Mouse (Mus musculus) ES-E14 (cell line): ENCODE data around the gene Adh7. TPM values are rescaled to one million over a fixed set of nuclear protein-coding genes. Genes with fewer than 3 reads are reported as not detected.

ENCODE experiments used
- DNase-seq: peaks from one replicate; pipeline ENCODE4 v3.0.0-alpha.2; 2013; ENCODE audit warnings: low read depth, low spot score
- H3K27ac ChIP-seq: 2 replicates; pipeline ENCODE4 v1.5.1; 2012; ENCODE audit warnings: low read depth, mild to moderate bottlenecking, low read length, moderate library complexity, mixed read lengths; ENCODE audit not compliant: poor library complexity, insufficient read depth, severe bottlenecking
- H3K36me3 ChIP-seq: 2 replicates; pipeline ENCODE4 v1.6.1; 2012; ENCODE audit warnings: mild to moderate bottlenecking, low read length, moderate library complexity, mixed read lengths; ENCODE audit not compliant: control insufficient read depth, poor library complexity, insufficient read depth, severe bottlenecking
- H3K4me1 ChIP-seq, 2 experiments: fragments of 150-350 bp in 1 of 2; sonication (generic) in 1 of 2; 2 replicates each; pipeline ENCODE4 v1.6.1; 2012; ENCODE audit warnings: low read length in 2 of 2, mild to moderate bottlenecking in 1 of 2, mixed read lengths in 1 of 2; ENCODE audit not compliant: control insufficient read depth in 2 of 2, insufficient read depth in 2 of 2, poor library complexity in 1 of 2
- H3K4me3 ChIP-seq, 2 experiments: fragments of 150-350 bp in 1 of 2; sonication (generic) in 1 of 2; 2 replicates each; pipeline ENCODE4 v1.5.1; 2012; ENCODE audit warnings: low read length in 2 of 2, low read depth in 1 of 2, mild to moderate bottlenecking in 1 of 2, mixed read lengths in 1 of 2; ENCODE audit not compliant: insufficient read depth in 1 of 2, poor library complexity in 1 of 2, severe bottlenecking in 1 of 2
- H3K9ac ChIP-seq: 2 replicates; pipeline ENCODE4 v1.6.1; 2012; ENCODE audit warnings: low read depth, mild to moderate bottlenecking, low read length, mixed read lengths; ENCODE audit not compliant: poor library complexity, insufficient read depth, severe bottlenecking
- H3K9me3 ChIP-seq: fragments of 150-350 bp; sonication (generic); 2 replicates; pipeline ENCODE4 v1.6.1; 2012; ENCODE audit warnings: low read depth, mild to moderate bottlenecking, low read length; ENCODE audit not compliant: control insufficient read depth, insufficient read depth
- CHD2 ChIP-seq: IDR thresholded peaks from 2 replicates; pipeline ENCODE4 v1.6.1; 2014; ENCODE audit warnings: mild to moderate bottlenecking, low read depth, low read length, inconsistent platforms
- HCFC1 ChIP-seq: IDR thresholded peaks from 2 replicates; pipeline ENCODE4 v1.6.1; 2012; ENCODE audit warnings: low read length, inconsistent platforms, borderline replicate concordance; ENCODE audit not compliant: insufficient read depth
- MAFK ChIP-seq: IDR thresholded peaks from 2 replicates; pipeline ENCODE4 v1.6.1; 2014; ENCODE audit warnings: mild to moderate bottlenecking, low read depth, low read length, inconsistent platforms; ENCODE audit not compliant: insufficient read depth
- ZC3H11A ChIP-seq: IDR thresholded peaks from 2 replicates; pipeline ENCODE4 v1.6.1; 2012; ENCODE audit warnings: low read depth, mild to moderate bottlenecking, inconsistent platforms, low read length, borderline replicate concordance
- ZNF384 ChIP-seq: IDR thresholded peaks from 2 replicates; pipeline ENCODE4 v1.6.1; 2012; ENCODE audit warnings: low read depth, low read length, inconsistent platforms
- in situ Hi-C, 2 experiments: fragments of 600-800 bp; cut with MboI; formaldehyde crosslinking; loops; one replicate each; pipeline ENCODE4 v1.15.1; 2025; ENCODE audit warnings: low sequenced_read_pairs in 2 of 2, inconsistent platforms in 1 of 2; ENCODE audit not compliant: unreplicated experiment in 2 of 2
- total RNA-seq: library from RNA; depleted of rRNA; stranded (reverse); fragments of 300-350 nt; gene quantifications from 2 replicates; pipeline ENCODE4 v1.2.3, GENCODE M21; 2012

Gene Adh7
- total RNA-seq, 1 experiment: 0.36 TPM

- Histone ChIP-seq H3K9ac (no peak overlapping the region), H3K36me3 (no peaks in the 10 kb centered on the region), H3K27ac (no peak overlapping the region), H3K4me1 (peaks cover 0 to 3% of the 10 kb centered on the region in 2 experiments; a peak in 1 of 4 replicates), H3K4me3 (no peak overlapping the region), H3K9me3 (no peaks in the 10 kb centered on the region)
- in situ Hi-C loops: no loop called here
- DNase-seq: no peak
- TF ChIP-seq MAFK (no peak), CHD2 (no peak), HCFC1 (no peak), ZC3H11A (no peak), ZNF384 (no peak)
Measured at GRCm38 (mm10) chr3:138230266-138230665, 12.7 kb downstream of the Adh7 start.

- H3K9ac ChIP-seq: no peak overlapping the region
- no peaks in the 10 kb centered on the region for H3K36me3 ChIP-seq
- no peak for TF ChIP-seq MAFK
- H3K4me3 ChIP-seq: no peak overlapping the region
- H3K9me3 ChIP-seq: no peaks in the 10 kb centered on the region
- H3K27ac ChIP-seq: no peak overlapping the region
- no peak for DNase-seq
- no peaks in the 10 kb centered on the region for H3K4me1 ChIP-seq
- in situ Hi-C loops: no loop called here
Measured at GRCm38 (mm10) chr3:138231531-138231930, 14.0 kb downstream of the Adh7 start.

- Histone ChIP-seq H3K27ac (no peak overlapping the region), H3K4me1 (no peaks in the 10 kb centered on the region), H3K4me3 (no peak overlapping the region), H3K36me3 (no peaks in the 10 kb centered on the region), H3K9ac (no peak overlapping the region), H3K9me3 (no peaks in the 10 kb centered on the region)
- DNase-seq: no peak
- in situ Hi-C loops: no loop called here
- TF ChIP-seq ZNF384: no peak
Measured at GRCm38 (mm10) chr3:138236546-138237163, 19.1 kb downstream of the Adh7 start.

- TF ChIP-seq ZNF384 (no peak), MAFK (no peak), ZC3H11A (no peak), CHD2 (no peak), HCFC1 (no peak)
- in situ Hi-C loops: no loop called here
- Histone ChIP-seq H3K4me3 (no peak overlapping the region), H3K27ac (no peak overlapping the region), H3K36me3 (no peaks in the 10 kb centered on the region), H3K9me3 (no peaks in the 10 kb centered on the region), H3K4me1 (no peaks in the 10 kb centered on the region), H3K9ac (no peak overlapping the region)
- no peak for DNase-seq
Measured at GRCm38 (mm10) chr3:138238046-138238445, 20.5 kb downstream of the Adh7 start.

GRCm38 (mm10) chr3:138239461-138239860 lies 21.9 kb downstream of the Adh7 start:
- Histone ChIP-seq H3K9me3 (no peaks in the 10 kb centered on the region), H3K4me3 (no peak overlapping the region), H3K4me1 (no peaks in the 10 kb centered on the region), H3K27ac (no peak overlapping the region), H3K36me3 (no peaks in the 10 kb centered on the region), H3K9ac (no peak overlapping the region)
- TF ChIP-seq HCFC1 (no peak), CHD2 (no peak), ZC3H11A (no peak), MAFK (no peak), ZNF384 (no peak)
- in situ Hi-C loops: no loop called here
- DNase-seq: no peak
